Mouse (Mus musculus) lung, embryonic 14.5 days (tissue): ENCODE results near the gene Gm49486. TPM values are rescaled to one million over a fixed set of nuclear protein-coding genes. Genes with fewer than 3 reads are reported as not detected.

ENCODE experiments used
- ATAC-seq: fragments of 200-750 bp; cut with Nextera tagmentation; 2 replicates; pipeline ENCODE4 v1.8.0; 2017; ENCODE audit warnings: mild to moderate bottlenecking, moderate TSS enrichment, moderate library complexity; ENCODE audit not compliant: insufficient read depth
- DNase-seq: peaks from one replicate; pipeline ENCODE4 v3.0.0-alpha.2; 2015
- H3K27ac ChIP-seq: fragments of 300-500 bp; sonication (generic); 2 replicates; pipeline ENCODE4 v1.5.1; 2014; ENCODE audit warnings: low read depth, mild to moderate bottlenecking, moderate library complexity
- H3K27me3 ChIP-seq: fragments of 300-500 bp; sonication (generic); 2 replicates; pipeline ENCODE4 v1.6.1; 2014; ENCODE audit warnings: low read length, control low read depth; ENCODE audit not compliant: insufficient read depth
- H3K36me3 ChIP-seq: fragments of 300-500 bp; sonication (generic); 2 replicates; pipeline ENCODE4 v1.6.1; 2014; ENCODE audit warnings: control low read depth; ENCODE audit not compliant: insufficient read depth
- H3K4me1 ChIP-seq: fragments of 300-500 bp; sonication (generic); 2 replicates; pipeline ENCODE4 v1.6.1; 2014; ENCODE audit warnings: antibody characterized with exemption, control low read depth; ENCODE audit not compliant: insufficient read depth
- H3K4me2 ChIP-seq: fragments of 300-500 bp; sonication (generic); 2 replicates; pipeline ENCODE4 v1.6.1; 2014; ENCODE audit warnings: mild to moderate bottlenecking
- H3K4me3 ChIP-seq: fragments of 300-500 bp; sonication (generic); 2 replicates; pipeline ENCODE4 v1.5.1; 2014; ENCODE audit warnings: low read depth, low read length
- H3K9ac ChIP-seq: fragments of 300-500 bp; sonication (generic); 2 replicates; pipeline ENCODE4 v1.6.1; 2014
- H3K9me3 ChIP-seq: fragments of 300-500 bp; sonication (generic); 2 replicates; pipeline ENCODE4 v1.6.1; 2016; ENCODE audit warnings: low read depth, low read length, control low read depth
- CTCF ChIP-seq: IDR thresholded peaks from 2 replicates; pipeline ENCODE4 v1.5.1; 2016; ENCODE audit warnings: antibody characterized with exemption, low read depth
- WGBS: fragments of 180-500 bp; shearing (Covaris S2); extraction: QIAGEN DNeasy Blood & Tissue Kit; methylation state at CpG from one replicate; pipeline ENCODE4 v1.1.7; 2014; 5-methylcytosine and 5-hydroxymethylcytosine counted together
- polyA plus RNA-seq: library from polyadenylated mRNA; unstranded; fragments of >200 nt; fragmentation: Nextera tagmentation; extraction: Ambion mirVana; gene quantifications from 2 replicates; pipeline ENCODE4 v1.2.1, GENCODE M21; 2014

Gm49486 gene
- polyA plus RNA-seq, 1 experiment from 2014 or later: 0.53 TPM

- H3K36me3 ChIP-seq: peaks cover 6% of the 10 kb centered on the region; the same call in 1 of the 2 replicates
- no peaks in the 10 kb centered on the region for H3K9me3 ChIP-seq
- H3K4me3 ChIP-seq: no peak overlapping the region
- no peaks in the 10 kb centered on the region for H3K4me1 ChIP-seq
- H3K27me3 ChIP-seq: no peaks in the 10 kb centered on the region
- no peak for DNase-seq
- WGBS: 81% methylated on average over 9 of the region's 9 CpGs
- TF ChIP-seq CTCF: no peak
- no peak overlapping the region for H3K27ac ChIP-seq
- no peak overlapping the region for H3K4me2 ChIP-seq
- no peak for ATAC-seq
- H3K9ac ChIP-seq: no peak overlapping the region
Observed at GRCm38 (mm10) chr15:79292779-79293178, 63.6 kb downstream of the Gm49486 start.

- WGBS: 70% methylated on average over 6 of the region's 6 CpGs
- H3K27me3 ChIP-seq: no peaks in the 10 kb centered on the region
- no peaks in the 10 kb centered on the region for H3K4me1 ChIP-seq
- no peak overlapping the region for H3K27ac ChIP-seq
- no peaks in the 10 kb centered on the region for H3K9me3 ChIP-seq
- H3K36me3 ChIP-seq: peaks cover 9% of the 10 kb centered on the region; the same call in 1 of the 2 replicates
- H3K9ac ChIP-seq: no peak overlapping the region
- no peak overlapping the region for H3K4me2 ChIP-seq
- TF ChIP-seq CTCF: no peak
- DNase-seq (peak; percentile 15), ATAC-seq (no peak; the same call in 1 of the 2 replicates)
- no peak overlapping the region for H3K4me3 ChIP-seq
Observed at GRCm38 (mm10) chr15:79298553-79298952, 69.4 kb downstream of the Gm49486 start.

DNA sequence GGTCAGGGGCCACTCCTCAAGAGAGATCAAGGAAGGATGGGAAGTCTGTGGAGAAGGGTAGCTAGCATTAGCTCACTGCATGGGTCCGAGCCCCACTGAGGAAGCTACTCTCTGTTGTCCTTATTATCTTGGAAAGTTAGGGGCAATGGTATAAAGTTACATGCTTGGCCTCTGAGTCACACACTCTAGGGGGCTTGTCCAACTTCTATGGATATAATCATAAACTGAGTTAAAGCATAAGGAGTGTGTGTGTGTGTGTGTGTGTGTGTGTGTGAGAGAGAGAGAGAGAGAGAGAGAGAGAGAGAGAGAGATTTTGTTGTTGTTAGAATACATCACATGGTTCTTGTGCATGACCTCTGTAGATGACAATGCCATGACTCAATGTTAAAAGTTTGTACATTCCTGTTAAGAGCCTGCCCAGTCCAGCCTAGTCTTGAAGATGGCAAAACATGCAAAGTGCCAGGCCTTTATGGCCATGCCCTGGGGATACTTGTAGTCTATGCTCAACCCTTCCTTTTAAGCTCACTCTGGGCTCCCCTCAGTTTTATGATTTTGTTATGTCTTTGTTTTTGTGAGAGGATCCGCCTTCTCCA, 70.5 kb downstream of the Gm49486 start:
- DNase-seq (no peak), ATAC-seq (no peak)
- TF ChIP-seq CTCF: no peak
- Histone ChIP-seq H3K4me2 (no peak overlapping the region), H3K9me3 (no peaks in the 10 kb centered on the region), H3K4me1 (no peaks in the 10 kb centered on the region), H3K9ac (no peak overlapping the region), H3K27me3 (no peaks in the 10 kb centered on the region), H3K4me3 (no peak overlapping the region), H3K36me3 (peaks cover 12% of the 10 kb centered on the region; the same call in 1 of the 2 replicates), H3K27ac (no peak overlapping the region)
- 70% methylated on average over 2 of the region's 2 CpGs for WGBS

DNA sequence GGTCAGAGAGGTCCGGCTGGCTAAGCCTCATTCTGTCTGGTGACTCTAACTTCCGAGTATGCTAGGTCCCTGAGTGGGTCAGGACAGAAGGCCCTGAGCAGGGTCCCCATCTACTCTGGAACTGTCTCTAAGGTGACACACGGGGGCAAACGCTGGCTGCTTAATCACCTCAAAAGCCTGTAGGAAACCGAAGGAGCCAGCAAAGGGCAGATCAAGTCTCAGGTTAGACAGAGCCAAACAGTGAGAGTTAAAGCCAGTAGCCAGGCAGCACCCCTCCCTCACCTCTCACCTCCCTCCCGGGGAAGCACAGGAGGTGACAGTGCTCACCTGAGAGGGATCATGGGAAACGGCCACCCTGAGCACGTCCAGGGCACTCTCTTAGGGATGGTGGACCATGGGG, 74.5 kb downstream of the Gm49486 start:
- Histone ChIP-seq H3K27me3 (no peaks in the 10 kb centered on the region), H3K27ac (no peak overlapping the region), H3K36me3 (peaks cover 25% of the 10 kb centered on the region), H3K4me1 (no peaks in the 10 kb centered on the region), H3K9me3 (no peaks in the 10 kb centered on the region), H3K4me2 (no peak overlapping the region), H3K9ac (no peak overlapping the region), H3K4me3 (no peak overlapping the region)
- DNase-seq (no peak), ATAC-seq (no peak)
- no peak for TF ChIP-seq CTCF
- 77% methylated on average over 8 of the region's 8 CpGs for WGBS

DNA sequence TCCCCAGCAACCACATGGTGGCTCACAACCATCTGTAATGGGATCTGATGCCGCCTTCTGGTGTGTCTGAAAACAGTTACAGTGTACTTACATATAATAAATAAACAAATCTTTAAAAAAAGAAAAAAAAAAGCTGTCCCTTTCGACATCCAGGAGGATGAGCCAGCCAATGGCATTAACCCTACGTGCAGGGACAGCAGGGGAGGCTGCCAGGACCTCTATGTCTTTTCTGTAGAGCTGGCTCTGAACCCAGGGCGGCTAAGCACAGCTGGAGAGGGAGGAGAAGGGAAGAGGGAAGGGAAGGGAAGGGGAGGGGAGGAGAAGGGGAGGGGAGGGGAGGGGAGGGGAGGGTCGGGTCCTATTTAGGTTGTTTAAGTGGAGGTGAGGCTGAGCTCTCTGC, 75.6 kb downstream of the Gm49486 start:
- H3K4me3 ChIP-seq: no peak overlapping the region
- ATAC-seq: no peak
- WGBS: 34% methylated on average over 5 of the region's 5 CpGs

GRCm38 (mm10) chr15:79306043-79306637, 76.9 kb downstream of the Gm49486 start:
- DNase-seq: no peak
- no peaks in the 10 kb centered on the region for H3K9me3 ChIP-seq
- H3K4me2 ChIP-seq: no peak overlapping the region
- H3K36me3 ChIP-seq: peaks cover 30% of the 10 kb centered on the region
- no peaks in the 10 kb centered on the region for H3K27me3 ChIP-seq
- no peaks in the 10 kb centered on the region for H3K4me1 ChIP-seq
- TF ChIP-seq CTCF: no peak
- WGBS: 66% methylated on average over 23 of the region's 23 CpGs
- H3K9ac ChIP-seq: no peak overlapping the region
- H3K4me3 ChIP-seq: no peak overlapping the region
- ATAC-seq: no peak
- H3K27ac ChIP-seq: no peak overlapping the region

More for the DNA sequence above, 75.6 kb downstream of the Gm49486 start:
- no peaks in the 10 kb centered on the region for H3K9me3 ChIP-seq
- no peak overlapping the region for H3K27ac ChIP-seq
- no peaks in the 10 kb centered on the region for H3K4me1 ChIP-seq
- H3K27me3 ChIP-seq: no peaks in the 10 kb centered on the region
- no peak for DNase-seq
- no peak overlapping the region for H3K4me2 ChIP-seq
- no peak for TF ChIP-seq CTCF
- peaks cover 26% of the 10 kb centered on the region for H3K36me3 ChIP-seq
- H3K9ac ChIP-seq: no peak overlapping the region

Other genes with a start within 250 kb of the Gm49486 start
- gene H1f0, start 200.9 kb upstream of the Gm49486 start, polyA plus RNA-seq: 201 and 209 TPM in 2 replicates
- gene Galr3, start 187.5 kb upstream of the Gm49486 start, polyA plus RNA-seq: not detected in 2 replicates
- gene Ankrd54, start 166.5 kb upstream of the Gm49486 start, polyA plus RNA-seq: 54.4 and 55.4 TPM in 2 replicates
- 243 and 249 TPM in 2 replicates for gene Eif3l, start 154.2 kb upstream of the Gm49486 start, polyA plus RNA-seq
- gene Micall1, start 120.5 kb upstream of the Gm49486 start, polyA plus RNA-seq: 7.5 and 9.0 TPM in 2 replicates
- gene Polr2f, start 88.4 kb upstream of the Gm49486 start, polyA plus RNA-seq: 315 and 325 TPM in 2 replicates
- 6.0 and 7.1 TPM in 2 replicates for gene 1700088E04Rik, start 88.1 kb upstream of the Gm49486 start, polyA plus RNA-seq
- gene Sox10, start 64.2 kb upstream of the Gm49486 start, polyA plus RNA-seq: 0.37 and 0.79 TPM in 2 replicates
- 18.1 and 18.7 TPM in 2 replicates for gene Pick1, start 218 bp upstream of the Gm49486 start, polyA plus RNA-seq
- gene Slc16a8, start 25.4 kb downstream of the Gm49486 start, polyA plus RNA-seq: 0.11 and 0.18 TPM in 2 replicates
- gene Baiap2l2, start 56.1 kb downstream of the Gm49486 start, polyA plus RNA-seq: 3.1 and 3.9 TPM in 2 replicates
- gene Pla2g6, start 99.0 kb downstream of the Gm49486 start, polyA plus RNA-seq: 15.2 and 18.4 TPM in 2 replicates
- gene Maff, start 117.2 kb downstream of the Gm49486 start, polyA plus RNA-seq: 3.3 and 4.3 TPM in 2 replicates
- gene Tmem184b, start 174.2 kb downstream of the Gm49486 start, polyA plus RNA-seq: 77.3 and 78.3 TPM in 2 replicates
- 93.2 and 99.6 TPM in 2 replicates for gene Csnk1e, start 226.2 kb downstream of the Gm49486 start, polyA plus RNA-seq